Mouse (Mus musculus): ENCODE measurements around the gene Lman2.

- no peak for TF ChIP-seq MAFK (IDR thresholded peaks at IDR 0.05; ENCODE audit: insufficient read depth, low read depth, low read length)
- no peak for TF ChIP-seq ZC3H11A (IDR thresholded peaks at IDR 0.05; ENCODE audit: borderline replicate concordance, low read depth, low read length)
- TF ChIP-seq ZNF384 (IDR thresholded peaks at IDR 0.05; ENCODE audit: low read depth, low read length) = no peak
- TF ChIP-seq HCFC1 (IDR thresholded peaks at IDR 0.05; ENCODE audit: borderline replicate concordance, insufficient read depth, low read length) = no peak
- no peak for TF ChIP-seq CHD2 (IDR thresholded peaks at IDR 0.05; ENCODE audit: low read depth, low read length)
Measured at GRCm38 (mm10) chr13:55398088-55398487, 35.5 kb upstream of the Lman2 start, which contains the start of gene Slc34a1.
